Mouse (Mus musculus): ENCODE measurements at regions not wholly inside any gene's neighbourhood (a gene's known extent, or its start where the extent isn't known, plus 50 kb on each side); places are given as distances from the start of the nearest gene placed in this dataset.

GRCm38 (mm10) chr15:59712077-59712752 lies 304.2 kb downstream of the 4933412E24Rik start:
- H3K4me2 ChIP-seq = no peak overlapping the region
- H3K9me3 ChIP-seq = no peaks in the 10 kb centered on the region
- H3K4me1 ChIP-seq = peaks cover 11% of the 10 kb centered on the region
- H3K4me3 ChIP-seq = no peak overlapping the region
- H3K9ac ChIP-seq = no peak overlapping the region
- no peak for ATAC-seq (ENCODE audit: insufficient number of reproducible peaks, insufficient read depth, low FRiP score, low TSS enrichment, low read depth)
- H3K27me3 ChIP-seq = no peaks in the 10 kb centered on the region
- 85% methylated on average over 5 of the region's 5 CpGs for WGBS
- H3K27ac ChIP-seq = no peak overlapping the region
- no peaks in the 10 kb centered on the region for H3K36me3 ChIP-seq

- ATAC-seq (ENCODE audit: insufficient number of reproducible peaks, insufficient read depth, low FRiP score, low TSS enrichment, low read depth) = no peak
- Histone ChIP-seq H3K9ac (no peak overlapping the region), H3K4me2 (no peak overlapping the region), H3K27ac (no peak overlapping the region), H3K4me3 (no peak overlapping the region), H3K4me1 (peaks cover 11% of the 10 kb centered on the region), H3K9me3 (no peaks in the 10 kb centered on the region), H3K27me3 (no peaks in the 10 kb centered on the region), H3K36me3 (no peaks in the 10 kb centered on the region)
- 85% methylated on average over 2 of the region's 2 CpGs for WGBS
Observed at GRCm38 (mm10) chr15:59709925-59710324, 306.5 kb downstream of the 4933412E24Rik start.

- no peak overlapping the region for H3K4me3 ChIP-seq
- no peaks in the 10 kb centered on the region for H3K27me3 ChIP-seq
Observed at GRCm38 (mm10) chr15:59708402-59708801, 308.0 kb downstream of the 4933412E24Rik start.

GRCm38 (mm10) chr15:59707081-59707480 lies 309.3 kb downstream of the 4933412E24Rik start:
- H3K36me3 ChIP-seq = no peaks in the 10 kb centered on the region
- no peak overlapping the region for H3K4me3 ChIP-seq
- H3K27ac ChIP-seq = no peak overlapping the region
- no peak for ATAC-seq (ENCODE audit: insufficient number of reproducible peaks, insufficient read depth, low FRiP score, low TSS enrichment, low read depth)
- H3K27me3 ChIP-seq = no peaks in the 10 kb centered on the region
- no peak overlapping the region for H3K4me2 ChIP-seq
- H3K4me1 ChIP-seq = no peaks in the 10 kb centered on the region
- WGBS = 86% methylated on average over 8 of the region's 8 CpGs
- H3K9ac ChIP-seq = no peak overlapping the region
- no peaks in the 10 kb centered on the region for H3K9me3 ChIP-seq

More at GRCm38 (mm10) chr15:59708402-59708801, 308.0 kb downstream of the 4933412E24Rik start:
- H3K9ac ChIP-seq = no peak overlapping the region
- no peak overlapping the region for H3K4me2 ChIP-seq
- H3K27ac ChIP-seq = no peak overlapping the region
- no peaks in the 10 kb centered on the region for H3K36me3 ChIP-seq
- ATAC-seq (ENCODE audit: insufficient number of reproducible peaks, insufficient read depth, low FRiP score, low TSS enrichment, low read depth) = no peak
- H3K4me1 ChIP-seq = no peaks in the 10 kb centered on the region
- H3K9me3 ChIP-seq = no peaks in the 10 kb centered on the region

Measured in embryonic facial prominence, embryonic 13.5 days (tissue).